Mouse (Mus musculus) adrenal gland, adult 2 months (tissue): ENCODE results near the gene Ahsa2. TPM values are rescaled to one million over a fixed set of nuclear protein-coding genes. Genes with fewer than 3 reads are reported as not detected.
"Not testable (repeated sequence)": the region's sequence is repeated elsewhere in the genome, so short reads cannot be mapped to it uniquely, and the experiment has no call there.

ENCODE experiments used
- DNase-seq: peaks from one replicate; pipeline ENCODE4 v3.0.0; 2021
- long read RNA-seq: library from polyadenylated mRNA; stranded (forward); transcript quantifications from one replicate; pipeline ENCODE4 v2.0.0, GENCODE M21; 2021
- microRNA-seq, 2 experiments: library from miRNA; unstranded; fragments of <30 nt; microRNA quantifications; one replicate each; pipeline ENCODE4 v1.2.0; 2021
- polyA plus RNA-seq: library from polyadenylated mRNA; depleted of rRNA; stranded (reverse); fragments of >200 nt; gene quantifications from 2 replicates; pipeline ENCODE4 v1.2.3, GENCODE M21; 2012; rRNA removed
- total RNA-seq, 2 experiments: library from RNA; stranded (reverse); gene quantifications; 2 replicates each; pipeline ENCODE4 v1.2.3; 2021

The Ahsa2 gene
- total RNA-seq (100 to 1,000 TPM in 1 of 2 experiments, 10 to 100 TPM in 1; 61.0 to 120 TPM), polyA plus RNA-seq (7.7 and 8.0 TPM in 2 replicates)
- long read RNA-seq, transcript Ahsa2-201 (9 exons, 3,023 nt): major isoform, 22 of 30 reads
- long read RNA-seq, partial matches to known transcripts: 2 of 30 reads
- long read RNA-seq, other reads (novel, unspliced or antisense): 5 of 30 reads

- DNase-seq: peak; percentile 99
These were observed at the start of gene Ahsa2 for GRCm38 (mm10) chr11:23497718-23498509. TSS of gene Ahsa2 (minus strand) at chr11:23498030.

DNA sequence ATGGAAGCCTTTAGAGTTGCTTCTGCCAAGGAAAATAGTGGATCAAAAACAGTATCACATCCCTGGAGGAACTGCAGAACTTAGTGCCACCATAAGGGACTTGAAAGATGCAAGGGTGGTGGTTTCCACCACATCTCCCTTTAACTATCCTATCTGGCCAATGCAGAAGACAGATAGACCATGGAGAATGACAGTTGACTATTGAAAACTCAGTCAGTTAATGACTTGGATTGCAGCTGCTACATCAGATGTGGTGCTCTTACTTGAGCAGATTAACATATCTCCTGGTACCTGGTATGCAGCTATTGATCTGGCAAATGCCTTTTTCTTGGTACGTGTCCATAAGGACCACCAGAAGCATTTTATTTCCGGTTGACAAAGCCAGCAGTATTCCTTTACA lies 39.6 kb upstream of the Ahsa2 start:
- no peak for DNase-seq

GRCm38 (mm10) chr11:23520473-23521205 lies 22.8 kb upstream of the Ahsa2 start, which contains the start of gene 1700093K21Rik:
TSS of gene 1700093K21Rik (minus strand) at chr11:23521155.
- DNase-seq: no peak

DNA sequence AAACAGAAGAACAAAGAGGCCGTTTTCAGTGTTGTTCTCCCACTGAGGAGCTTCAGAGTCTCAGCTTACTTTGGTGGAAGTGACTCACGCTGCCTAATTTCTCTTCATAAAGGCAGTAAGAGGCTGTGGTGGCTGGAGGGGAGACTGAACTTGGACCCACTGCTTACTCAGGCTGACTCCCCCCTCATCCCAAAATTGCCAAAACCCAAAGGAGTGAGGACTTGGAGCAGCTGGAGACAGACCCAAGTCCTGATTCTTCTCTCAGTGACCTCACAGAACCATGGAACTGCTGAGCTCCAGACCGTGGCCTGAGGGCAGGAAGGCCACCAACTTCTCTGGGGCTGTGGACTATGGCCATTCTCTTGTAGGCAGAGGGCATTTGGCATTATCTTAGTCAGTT lies 21.2 kb upstream of the Ahsa2 start:
- no peak for DNase-seq

- no peak for DNase-seq
These were observed 17.5 kb upstream of the Ahsa2 start for GRCm38 (mm10) chr11:23515315-23515714.

GRCm38 (mm10) chr11:23514785-23515184 lies 17.0 kb upstream of the Ahsa2 start:
- not testable (repeated sequence) for DNase-seq

DNA sequence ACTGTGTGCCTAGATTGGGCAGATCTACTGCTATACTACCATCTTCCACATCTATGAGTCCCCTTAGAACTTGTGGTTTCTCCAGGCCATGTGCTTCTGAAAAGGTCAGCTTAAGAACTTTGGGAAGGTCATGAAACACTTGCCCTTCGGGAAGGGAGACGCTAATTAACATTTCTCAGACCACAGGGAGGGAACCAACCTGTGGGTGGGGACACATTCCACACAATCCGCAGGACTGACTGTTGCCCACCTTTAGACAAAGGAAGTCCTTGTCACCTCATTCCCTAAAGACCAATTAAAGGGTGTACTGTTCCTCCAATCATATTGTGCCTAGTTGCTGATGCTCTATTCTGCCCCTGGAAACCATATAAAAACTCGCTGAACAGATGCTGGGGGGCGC lies 7.0 kb upstream of the Ahsa2 start:
- not testable (repeated sequence) for DNase-seq

DNA sequence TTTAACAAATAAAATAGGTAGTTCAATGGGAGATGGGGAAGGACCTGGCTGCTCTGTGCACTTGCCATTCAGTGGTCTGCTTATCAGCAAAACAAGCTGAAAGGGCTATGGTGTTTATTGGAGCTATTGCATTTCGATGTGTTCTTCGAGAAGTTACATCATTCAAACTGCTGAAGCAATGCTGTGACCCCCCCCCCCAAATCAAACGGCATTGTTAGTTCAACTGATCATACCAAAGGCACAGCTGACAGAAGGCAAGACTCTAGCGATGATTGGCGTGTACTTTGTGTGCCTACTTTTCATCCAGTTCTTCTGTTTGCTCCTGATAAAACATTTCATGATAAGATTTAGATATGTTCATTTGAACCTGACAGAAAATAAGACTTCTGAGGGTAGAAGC lies 779 bp upstream of the Ahsa2 start:
- DNase-seq: no peak

DNA sequence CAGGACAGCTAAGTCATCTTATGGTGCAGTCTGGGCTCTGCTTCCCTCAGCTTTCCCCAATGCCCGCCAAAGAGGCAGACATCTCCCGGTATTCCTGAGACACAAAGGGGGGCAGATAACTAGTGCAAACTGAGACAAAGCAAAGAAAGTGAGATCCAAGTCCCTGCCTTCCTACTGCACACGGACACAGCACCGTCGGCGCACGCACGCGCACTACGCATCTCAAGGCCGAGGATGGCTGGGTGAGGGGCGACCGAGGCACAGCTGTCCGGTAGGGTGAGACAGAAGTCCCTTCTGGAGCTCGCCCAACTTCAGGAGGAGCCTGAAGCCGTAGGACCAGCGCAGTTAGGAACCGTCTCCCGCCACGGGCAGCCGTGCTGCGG lies 504 bp downstream of the Ahsa2 start:
- peak; percentile 84 for DNase-seq

DNA sequence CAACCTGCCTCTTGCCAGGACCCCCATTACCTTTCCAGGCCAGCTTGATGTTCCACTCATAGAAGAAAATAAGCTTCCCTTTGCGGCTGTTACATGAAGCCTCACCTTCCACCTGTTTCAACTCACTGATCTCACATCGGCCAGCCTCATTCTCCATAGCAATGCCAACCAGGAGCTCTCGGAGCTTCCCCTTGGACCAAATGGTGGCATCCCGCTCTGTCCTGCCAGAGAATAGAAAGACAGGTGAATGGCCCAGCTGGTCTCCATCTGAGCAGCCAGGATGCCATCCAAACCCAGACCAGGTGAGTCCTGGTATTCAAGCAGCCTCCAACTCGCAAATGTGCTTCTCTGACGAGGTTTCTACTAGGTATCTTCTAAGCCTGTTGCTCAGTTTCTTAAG lies 1.2 kb downstream of the Ahsa2 start:
- peak; percentile 10 for DNase-seq

GRCm38 (mm10) chr11:23495231-23495630 lies 2.6 kb downstream of the Ahsa2 start:
- DNase-seq: no peak

- no peak for DNase-seq
These were observed 5.6 kb downstream of the Ahsa2 start for GRCm38 (mm10) chr11:23492048-23492790.

DNA sequence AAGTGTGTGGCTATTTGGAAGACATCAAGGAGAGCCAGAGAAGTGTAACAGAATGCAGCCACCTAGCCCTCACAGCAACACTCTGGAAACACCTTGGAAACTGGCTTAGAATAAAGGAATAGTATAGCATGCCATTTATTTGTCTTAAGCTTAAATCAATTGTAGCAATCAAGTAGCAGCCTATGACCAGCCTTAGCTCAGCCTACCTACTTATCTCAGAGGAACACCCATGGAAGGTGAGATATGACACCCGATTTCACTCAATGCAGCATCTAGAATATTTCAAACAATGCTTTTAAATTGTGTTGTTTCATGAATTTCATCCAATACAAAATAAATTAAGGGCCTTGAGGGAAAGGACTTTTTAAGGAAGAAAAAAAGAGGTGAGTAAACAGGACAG lies 7.9 kb downstream of the Ahsa2 start:
- no peak for DNase-seq

DNA sequence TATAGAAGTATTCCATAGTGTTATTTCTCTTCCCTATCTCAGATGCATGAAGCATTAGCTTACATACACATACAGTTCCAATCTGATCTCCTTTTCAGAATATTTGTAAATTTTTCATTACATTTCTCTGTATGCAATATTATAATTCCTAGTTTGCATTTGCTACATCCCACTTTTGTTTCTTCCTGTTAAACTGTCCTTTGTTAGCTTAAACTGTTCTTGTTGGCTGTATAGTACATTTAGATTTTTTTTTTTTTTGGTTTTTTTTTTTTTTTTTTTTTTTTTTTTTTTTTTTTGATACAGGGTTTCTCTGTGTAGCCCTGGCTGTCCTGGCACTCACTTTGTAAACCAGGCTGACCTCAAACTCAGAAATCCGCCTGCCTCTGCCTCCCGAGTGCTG lies 32.0 kb downstream of the Ahsa2 start:
- not testable (repeated sequence) for DNase-seq

Small RNAs within 50 kb of the gene (microRNA-seq; reads per million reads assigned to microRNA genes)
- gene Gm47279: 0 to 0.22 reads per million in 2 experiments

Other genes starting within 250 kb of the Ahsa2 start
- gene Xpo1, start 242.0 kb downstream of the Ahsa2 start, total RNA-seq: 10 to 100 TPM; 54.1 to 57.3 TPM
- gene Xpo1, start 242.0 kb downstream of the Ahsa2 start, polyA plus RNA-seq: 3.7 and 4.1 TPM in 2 replicates
- gene Usp34, start 191.1 kb downstream of the Ahsa2 start, total RNA-seq: 10 to 100 TPM; 46.8 to 67.1 TPM
- gene Usp34, start 191.1 kb downstream of the Ahsa2 start, polyA plus RNA-seq: 2.8 and 2.9 TPM in 2 replicates
- not detected for gene 1700093K21Rik, start 23.1 kb upstream of the Ahsa2 start, total RNA-seq
- gene 1700093K21Rik, start 23.1 kb upstream of the Ahsa2 start, polyA plus RNA-seq: 0.45 TPM in 1 of 2 replicates, not detected in the other
- 10 to 100 TPM; 13.5 to 14.2 TPM for gene 0610010F05Rik, start 135.6 kb upstream of the Ahsa2 start, total RNA-seq
- 0.76 and 2.0 TPM in 2 replicates for gene 0610010F05Rik, start 135.6 kb upstream of the Ahsa2 start, polyA plus RNA-seq
- gene Pus10, start 167.6 kb upstream of the Ahsa2 start, total RNA-seq: 10 to 100 TPM; 18.0 to 22.3 TPM
- 0.71 and 0.79 TPM in 2 replicates for gene Pus10, start 167.6 kb upstream of the Ahsa2 start, polyA plus RNA-seq
- gene Pex13, start 167.9 kb upstream of the Ahsa2 start, total RNA-seq: 10 to 100 TPM; 66.5 to 74.6 TPM
- gene Pex13, start 167.9 kb upstream of the Ahsa2 start, polyA plus RNA-seq: 25.6 and 32.3 TPM in 2 replicates